Mouse (Mus musculus) splenic B cell, adult 2 months (primary cell): Measurements from ENCODE around the gene Rsph10b.

ENCODE experiments used
- DNase-seq: peaks from one replicate; pipeline ENCODE4 v3.0.0-alpha.2; 2011; ENCODE audit warnings: low read depth, low spot score
- H3K27me3 ChIP-seq: 2 replicates; pipeline ENCODE4 v1.6.1; 2012; ENCODE audit warnings: mild to moderate bottlenecking, low read length, moderate library complexity, mixed read lengths; ENCODE audit not compliant: control insufficient read depth, poor library complexity, insufficient read depth, severe bottlenecking
- H3K36me3 ChIP-seq: 2 replicates; pipeline ENCODE4 v1.6.1; 2012; ENCODE audit warnings: mild to moderate bottlenecking, low read length, moderate library complexity, mixed read lengths; ENCODE audit not compliant: control insufficient read depth, poor library complexity, insufficient read depth, severe bottlenecking

Gene Rsph10b

GRCm38 (mm10) chr5:143961176-143961575 is 28.3 kb downstream of the Rsph10b start:
- Histone ChIP-seq H3K36me3 (no peaks in the 10 kb centered on the region), H3K27me3 (no peaks in the 10 kb centered on the region)
- DNase-seq: no peak

GRCm38 (mm10) chr5:143965586-143966345 is 32.9 kb downstream of the Rsph10b start:
- no peak for DNase-seq
- Histone ChIP-seq H3K27me3 (no peaks in the 10 kb centered on the region), H3K36me3 (no peaks in the 10 kb centered on the region)

GRCm38 (mm10) chr5:143966671-143967070 is 33.8 kb downstream of the Rsph10b start:
- no peaks in the 10 kb centered on the region for H3K27me3 ChIP-seq
- H3K36me3 ChIP-seq: no peaks in the 10 kb centered on the region
- no peak for DNase-seq

GRCm38 (mm10) chr5:143972628-143973027 is 39.8 kb downstream of the Rsph10b start:
- no peaks in the 10 kb centered on the region for H3K27me3 ChIP-seq
- H3K36me3 ChIP-seq: no peaks in the 10 kb centered on the region
- no peak for DNase-seq

- Histone ChIP-seq H3K36me3 (no peaks in the 10 kb centered on the region), H3K27me3 (no peaks in the 10 kb centered on the region)
- peak; percentile 86 for DNase-seq
Observed at GRCm38 (mm10) chr5:143974931-143975630, 42.2 kb downstream of the Rsph10b start.

GRCm38 (mm10) chr5:143975631-143975933 is 42.7 kb downstream of the Rsph10b start:
- H3K36me3 ChIP-seq: no peaks in the 10 kb centered on the region
- no peak for DNase-seq

GRCm38 (mm10) chr5:143976232-143976631 is 43.4 kb downstream of the Rsph10b start:
- DNase-seq: no peak
- H3K36me3 ChIP-seq: no peaks in the 10 kb centered on the region
- H3K27me3 ChIP-seq: no peaks in the 10 kb centered on the region

More at GRCm38 (mm10) chr5:143975631-143975933, 42.7 kb downstream of the Rsph10b start:
- no peaks in the 10 kb centered on the region for H3K27me3 ChIP-seq

- DNase-seq: no peak
- H3K27me3 ChIP-seq: no peaks in the 10 kb centered on the region
- no peaks in the 10 kb centered on the region for H3K36me3 ChIP-seq
Observed at GRCm38 (mm10) chr5:143976726-143977431, 44.0 kb downstream of the Rsph10b start.

GRCm38 (mm10) chr5:143980858-143981257 is 48.0 kb downstream of the Rsph10b start:
- Histone ChIP-seq H3K27me3 (no peaks in the 10 kb centered on the region), H3K36me3 (peaks cover 4% of the 10 kb centered on the region)
- no peak for DNase-seq

- Histone ChIP-seq H3K27me3 (no peaks in the 10 kb centered on the region), H3K36me3 (peaks cover 11% of the 10 kb centered on the region)
- no peak for DNase-seq
Observed at GRCm38 (mm10) chr5:143982361-143982760, 49.5 kb downstream of the Rsph10b start.

GRCm38 (mm10) chr5:143985381-143985780 is 52.5 kb downstream of the Rsph10b start:
- no peak for DNase-seq
- peaks cover 20% of the 10 kb centered on the region for H3K36me3 ChIP-seq
- H3K27me3 ChIP-seq: no peaks in the 10 kb centered on the region

- Histone ChIP-seq H3K27me3 (no peaks in the 10 kb centered on the region), H3K36me3 (peaks cover 23% of the 10 kb centered on the region)
- DNase-seq: no peak
Observed at GRCm38 (mm10) chr5:143987596-143987995, 54.8 kb downstream of the Rsph10b start.

GRCm38 (mm10) chr5:143989046-143989445 is 56.2 kb downstream of the Rsph10b start:
- peaks cover 29% of the 10 kb centered on the region for H3K36me3 ChIP-seq
- H3K27me3 ChIP-seq: no peaks in the 10 kb centered on the region
- no peak for DNase-seq

GRCm38 (mm10) chr5:143990086-143990485 is 57.3 kb downstream of the Rsph10b start:
- Histone ChIP-seq H3K27me3 (no peaks in the 10 kb centered on the region), H3K36me3 (peaks cover 29% of the 10 kb centered on the region)
- peak; percentile 54 for DNase-seq

- Histone ChIP-seq H3K27me3 (no peaks in the 10 kb centered on the region), H3K36me3 (peaks cover 22% of the 10 kb centered on the region)
- no peak for DNase-seq
Observed at GRCm38 (mm10) chr5:143992661-143993060, 59.8 kb downstream of the Rsph10b start.
